Mouse (Mus musculus): ENCODE data around the gene 1700067K01Rik. TPM values are rescaled to one million over a fixed set of nuclear protein-coding genes. Genes with fewer than 3 reads are reported as not detected.

The 1700067K01Rik gene
- polyA plus RNA-seq, 1 experiment from 2014 or later, result 1.6 TPM

GRCm38 (mm10) chr8:84015833-84016232, 14.5 kb downstream of the 1700067K01Rik start:
- Histone ChIP-seq H3K9ac (replicated peaks) (no peak overlapping the region), H3K4me2 (no peak overlapping the region), H3K27me3 (peaks cover 60% of the 10 kb centered on the region), H3K4me3 (replicated peaks) (no peak overlapping the region), H3K4me1 (replicated peaks) (peaks cover 17% of the 10 kb centered on the region), H3K27ac (no peak overlapping the region), H3K36me3 (no peaks in the 10 kb centered on the region), H3K9me3 (0 out of 2 replicates have a peak, but pooled peaks cover 4% of the 10 kb centered on the region)
- ATAC-seq (ENCODE audit: insufficient number of reproducible peaks, insufficient read depth, low FRiP score, low TSS enrichment, low read depth), result no peak
- 92% methylated on average over 5 of the region's 5 CpGs for WGBS

- Histone ChIP-seq H3K4me2 (no peak overlapping the region), H3K4me3 (replicated peaks) (no peak overlapping the region), H3K4me1 (replicated peaks) (0 out of 2 replicates have a peak, but pooled peaks cover 12% of the 10 kb centered on the region), H3K9me3 (0 out of 2 replicates have a peak, but pooled peaks cover 4% of the 10 kb centered on the region), H3K9ac (replicated peaks) (no peak overlapping the region), H3K27me3 (peaks cover 61% of the 10 kb centered on the region), H3K36me3 (no peaks in the 10 kb centered on the region), H3K27ac (no peak overlapping the region)
- ATAC-seq (ENCODE audit: insufficient number of reproducible peaks, insufficient read depth, low FRiP score, low TSS enrichment, low read depth), result no peak
- 82% methylated on average over 9 of the region's 9 CpGs for WGBS
These were observed 18.4 kb downstream of the 1700067K01Rik start for GRCm38 (mm10) chr8:84019738-84020137.

GRCm38 (mm10) chr8:84021096-84021495, 19.8 kb downstream of the 1700067K01Rik start, which contains the start of gene Palm3:
Gene Palm3, plus strand, starts transcription at chr8:84021471.
- Histone ChIP-seq H3K9ac (replicated peaks) (no peak within 1 kb of the TSS), H3K9me3 (0 out of 2 replicates have a peak, but pooled peaks cover 2% of the 10 kb centered on the region), H3K4me3 (replicated peaks) (0 out of 2 replicates have a peak within 1 kb of the TSS, but pooled peaks have one; percentile 3), H3K27ac (no peak within 1 kb of the TSS), H3K4me1 (replicated peaks) (0 out of 2 replicates have a peak, but pooled peaks cover 16% of the 10 kb centered on the region), H3K36me3 (no peaks in the 10 kb centered on the region), H3K4me2 (peak within 1 kb of the TSS; percentile 18), H3K27me3 (peaks cover 64% of the 10 kb centered on the region)
- 7% methylated on average over 18 of the region's 18 CpGs for WGBS
- ATAC-seq (ENCODE audit: insufficient number of reproducible peaks, insufficient read depth, low FRiP score, low TSS enrichment, low read depth), result no peak

- Histone ChIP-seq H3K9ac (replicated peaks) (no peak overlapping the region), H3K4me3 (replicated peaks) (no peak overlapping the region), H3K9me3 (no peaks in the 10 kb centered on the region), H3K27me3 (peaks cover 68% of the 10 kb centered on the region), H3K4me1 (replicated peaks) (0 out of 2 replicates have a peak, but pooled peaks cover 21% of the 10 kb centered on the region), H3K36me3 (no peaks in the 10 kb centered on the region), H3K4me2 (peak overlapping the region; percentile 18), H3K27ac (no peak overlapping the region)
- ATAC-seq (ENCODE audit: insufficient number of reproducible peaks, insufficient read depth, low FRiP score, low TSS enrichment, low read depth), result no peak
- WGBS, result 49% methylated on average over 12 of the region's 12 CpGs
These were observed 20.3 kb downstream of the 1700067K01Rik start for GRCm38 (mm10) chr8:84021569-84021968.

GRCm38 (mm10) chr8:84023085-84023484, 21.8 kb downstream of the 1700067K01Rik start:
- Histone ChIP-seq H3K4me3 (replicated peaks) (no peak overlapping the region), H3K4me1 (replicated peaks) (0 out of 2 replicates have a peak, but pooled peaks cover 22% of the 10 kb centered on the region), H3K27me3 (peaks cover 83% of the 10 kb centered on the region), H3K27ac (no peak overlapping the region), H3K36me3 (no peaks in the 10 kb centered on the region), H3K9ac (replicated peaks) (no peak overlapping the region), H3K4me2 (no peak overlapping the region), H3K9me3 (no peaks in the 10 kb centered on the region)
- 15% methylated on average over 5 of the region's 5 CpGs for WGBS
- no peak for ATAC-seq (ENCODE audit: insufficient number of reproducible peaks, insufficient read depth, low FRiP score, low TSS enrichment, low read depth)

GRCm38 (mm10) chr8:84023631-84024030, 22.3 kb downstream of the 1700067K01Rik start:
- H3K4me3 ChIP-seq (replicated peaks), result no peak overlapping the region
- H3K27me3 ChIP-seq, result peaks cover 88% of the 10 kb centered on the region
- no peak overlapping the region for H3K4me2 ChIP-seq
- no peaks in the 10 kb centered on the region for H3K9me3 ChIP-seq
- no peak overlapping the region for H3K27ac ChIP-seq
- 0 out of 2 replicates have a peak, but pooled peaks cover 22% of the 10 kb centered on the region for H3K4me1 ChIP-seq (replicated peaks)
- no peak for ATAC-seq (ENCODE audit: insufficient number of reproducible peaks, insufficient read depth, low FRiP score, low TSS enrichment, low read depth)
- H3K36me3 ChIP-seq, result no peaks in the 10 kb centered on the region
- 73% methylated on average over 1 of the region's 1 CpGs for WGBS
- no peak overlapping the region for H3K9ac ChIP-seq (replicated peaks)

GRCm38 (mm10) chr8:84024171-84024570, 22.9 kb downstream of the 1700067K01Rik start:
- Histone ChIP-seq H3K4me3 (replicated peaks) (no peak overlapping the region), H3K36me3 (no peaks in the 10 kb centered on the region), H3K27me3 (peaks cover 94% of the 10 kb centered on the region), H3K4me1 (replicated peaks) (0 out of 2 replicates have a peak, but pooled peaks cover 22% of the 10 kb centered on the region), H3K4me2 (no peak overlapping the region), H3K27ac (no peak overlapping the region), H3K9ac (replicated peaks) (no peak overlapping the region), H3K9me3 (no peaks in the 10 kb centered on the region)
- 11% methylated on average over 10 of the region's 10 CpGs for WGBS
- ATAC-seq (ENCODE audit: insufficient number of reproducible peaks, insufficient read depth, low FRiP score, low TSS enrichment, low read depth), result no peak

- no peaks in the 10 kb centered on the region for H3K9me3 ChIP-seq
- peaks cover 81% of the 10 kb centered on the region for H3K27me3 ChIP-seq
- peak; percentile 53 for ATAC-seq (ENCODE audit: insufficient number of reproducible peaks, insufficient read depth, low FRiP score, low TSS enrichment, low read depth)
- H3K27ac ChIP-seq, result 0 out of 2 replicates have a peak overlapping the region, but pooled peaks have one; percentile 23
- WGBS, result under 1% methylated on average over 41 of the region's 41 CpGs
- H3K4me1 ChIP-seq (replicated peaks), result 0 out of 2 replicates have a peak, but pooled peaks cover 22% of the 10 kb centered on the region
- no peaks in the 10 kb centered on the region for H3K36me3 ChIP-seq
- H3K4me3 ChIP-seq (replicated peaks), result peak overlapping the region; percentile 52
- H3K9ac ChIP-seq (replicated peaks), result peak overlapping the region; percentile 58
- peak overlapping the region; percentile 83 for H3K4me2 ChIP-seq
These were observed 24.6 kb downstream of the 1700067K01Rik start for GRCm38 (mm10) chr8:84025863-84026262.

- no peak for ATAC-seq (ENCODE audit: insufficient number of reproducible peaks, insufficient read depth, low FRiP score, low TSS enrichment, low read depth)
- Histone ChIP-seq H3K9ac (replicated peaks) (no peak overlapping the region), H3K4me2 (no peak overlapping the region), H3K36me3 (no peaks in the 10 kb centered on the region), H3K4me1 (replicated peaks) (0 out of 2 replicates have a peak, but pooled peaks cover 16% of the 10 kb centered on the region), H3K9me3 (no peaks in the 10 kb centered on the region), H3K4me3 (replicated peaks) (no peak overlapping the region), H3K27ac (no peak overlapping the region), H3K27me3 (peaks cover 65% of the 10 kb centered on the region)
- WGBS, result 10% methylated on average over 10 of the region's 10 CpGs
These were observed 26.1 kb downstream of the 1700067K01Rik start for GRCm38 (mm10) chr8:84027449-84027848.

- no peak overlapping the region for H3K9ac ChIP-seq (replicated peaks)
- H3K27me3 ChIP-seq, result peaks cover 50% of the 10 kb centered on the region
- WGBS, result 88% methylated on average over 5 of the region's 5 CpGs
- H3K27ac ChIP-seq, result no peak overlapping the region
- ATAC-seq (ENCODE audit: insufficient number of reproducible peaks, insufficient read depth, low FRiP score, low TSS enrichment, low read depth), result no peak
- H3K9me3 ChIP-seq, result no peaks in the 10 kb centered on the region
- no peak overlapping the region for H3K4me3 ChIP-seq (replicated peaks)
- 0 out of 2 replicates have a peak, but pooled peaks cover 9% of the 10 kb centered on the region for H3K4me1 ChIP-seq (replicated peaks)
- H3K4me2 ChIP-seq, result no peak overlapping the region
- H3K36me3 ChIP-seq, result no peaks in the 10 kb centered on the region
These were observed 28.0 kb downstream of the 1700067K01Rik start for GRCm38 (mm10) chr8:84029272-84029671.

GRCm38 (mm10) chr8:84032777-84033176, 31.5 kb downstream of the 1700067K01Rik start:
- no peak overlapping the region for H3K4me3 ChIP-seq (replicated peaks)
- no peaks in the 10 kb centered on the region for H3K36me3 ChIP-seq
- H3K27ac ChIP-seq, result no peak overlapping the region
- 76% methylated on average over 4 of the region's 4 CpGs for WGBS
- no peak for ATAC-seq (ENCODE audit: insufficient number of reproducible peaks, insufficient read depth, low FRiP score, low TSS enrichment, low read depth)
- H3K27me3 ChIP-seq, result peaks cover 26% of the 10 kb centered on the region
- no peaks in the 10 kb centered on the region for H3K4me1 ChIP-seq (replicated peaks)
- no peaks in the 10 kb centered on the region for H3K9me3 ChIP-seq
- H3K9ac ChIP-seq (replicated peaks), result no peak overlapping the region
- no peak overlapping the region for H3K4me2 ChIP-seq

- no peak for ATAC-seq (ENCODE audit: insufficient number of reproducible peaks, insufficient read depth, low FRiP score, low TSS enrichment, low read depth)
- Histone ChIP-seq H3K4me2 (no peak overlapping the region), H3K4me1 (replicated peaks) (peaks cover 12% of the 10 kb centered on the region), H3K27ac (no peak overlapping the region), H3K9me3 (no peaks in the 10 kb centered on the region), H3K9ac (replicated peaks) (no peak overlapping the region), H3K27me3 (peaks cover 58% of the 10 kb centered on the region), H3K36me3 (no peaks in the 10 kb centered on the region), H3K4me3 (replicated peaks) (no peak overlapping the region)
- WGBS, result 76% methylated on average over 5 of the region's 5 CpGs
These were observed 36.7 kb downstream of the 1700067K01Rik start for GRCm38 (mm10) chr8:84038015-84038414.

All from limb, embryonic 12.5 days (tissue).